Mouse (Mus musculus): ENCODE results near the gene Fat4.

- TF ChIP-seq CTCF (IDR thresholded peaks at IDR 0.05; ENCODE audit: control insufficient read depth, insufficient read depth, low read length): no peak
- no peak for TF ChIP-seq POLR2A (IDR thresholded peaks at IDR 0.05; ENCODE audit: borderline replicate concordance, control insufficient read depth, low read depth, low read length)
Observed at GRCm38 (mm10) chr3:38900839-38901238, 14.1 kb downstream of the Fat4 start.
